Mouse (Mus musculus) midbrain, embryonic 16.5 days (tissue): ENCODE data around the gene Hoxa3. TPM values are rescaled to one million over a fixed set of nuclear protein-coding genes. Genes with fewer than 3 reads are reported as not detected.

Experiments
- ATAC-seq: fragments of 200-750 bp; cut with Nextera tagmentation; 2 replicates; pipeline ENCODE4 v1.8.0; 2017; ENCODE audit warnings: moderate TSS enrichment
- H3K27ac ChIP-seq: fragments of 300-500 bp; sonication (generic); 2 replicates; pipeline ENCODE4 v1.5.1; 2014; ENCODE audit warnings: mild to moderate bottlenecking, low read length, mixed read lengths
- H3K27me3 ChIP-seq: fragments of 300-500 bp; sonication (generic); 2 replicates; pipeline ENCODE4 v1.6.1; 2014; ENCODE audit warnings: low read depth, low read length, mixed read lengths; ENCODE audit not compliant: control insufficient read depth, insufficient read depth
- H3K36me3 ChIP-seq: fragments of 300-500 bp; sonication (generic); 2 replicates; pipeline ENCODE4 v1.6.1; 2014; ENCODE audit warnings: mild to moderate bottlenecking, low read length, moderate library complexity, mixed read lengths; ENCODE audit not compliant: control insufficient read depth, insufficient read depth
- H3K4me1 ChIP-seq: fragments of 300-500 bp; sonication (generic); 2 replicates; pipeline ENCODE4 v1.6.1; 2014; ENCODE audit warnings: mild to moderate bottlenecking, low read length, mixed read lengths; ENCODE audit not compliant: control insufficient read depth, insufficient read depth
- H3K4me2 ChIP-seq: fragments of 300-500 bp; sonication (generic); 2 replicates; pipeline ENCODE4 v1.6.1; 2014; ENCODE audit warnings: mild to moderate bottlenecking, low read length, mixed read lengths
- H3K4me3 ChIP-seq: fragments of 300-500 bp; sonication (generic); 2 replicates; pipeline ENCODE4 v1.5.1; 2014; ENCODE audit warnings: low read depth, mild to moderate bottlenecking, low read length, moderate library complexity, mixed read lengths
- H3K9ac ChIP-seq: fragments of 300-500 bp; sonication (generic); 2 replicates; pipeline ENCODE4 v1.6.1; 2014; ENCODE audit warnings: low read depth, low read length, mixed read lengths
- H3K9me3 ChIP-seq: fragments of 300-500 bp; sonication (generic); replicated peaks from 2 replicates; pipeline ENCODE4 v1.6.1; 2014; ENCODE audit warnings: mild to moderate bottlenecking, low read length, mixed read lengths; ENCODE audit not compliant: control insufficient read depth, poor library complexity, severe bottlenecking
- WGBS: fragments of 180-500 bp; shearing (Covaris S2); extraction: QIAGEN DNeasy Blood & Tissue Kit; methylation state at CpG from one replicate; pipeline ENCODE4 v1.1.7; 2014; 5-methylcytosine and 5-hydroxymethylcytosine counted together
- polyA plus RNA-seq: library from polyadenylated mRNA; unstranded; fragments of >200 nt; fragmentation: Nextera tagmentation; extraction: Ambion mirVana; gene quantifications from 2 replicates; pipeline ENCODE4 v1.2.1, GENCODE M21; 2015

Hoxa3 gene
- polyA plus RNA-seq, 1 experiment from 2014 or later, result not detected

DNA sequence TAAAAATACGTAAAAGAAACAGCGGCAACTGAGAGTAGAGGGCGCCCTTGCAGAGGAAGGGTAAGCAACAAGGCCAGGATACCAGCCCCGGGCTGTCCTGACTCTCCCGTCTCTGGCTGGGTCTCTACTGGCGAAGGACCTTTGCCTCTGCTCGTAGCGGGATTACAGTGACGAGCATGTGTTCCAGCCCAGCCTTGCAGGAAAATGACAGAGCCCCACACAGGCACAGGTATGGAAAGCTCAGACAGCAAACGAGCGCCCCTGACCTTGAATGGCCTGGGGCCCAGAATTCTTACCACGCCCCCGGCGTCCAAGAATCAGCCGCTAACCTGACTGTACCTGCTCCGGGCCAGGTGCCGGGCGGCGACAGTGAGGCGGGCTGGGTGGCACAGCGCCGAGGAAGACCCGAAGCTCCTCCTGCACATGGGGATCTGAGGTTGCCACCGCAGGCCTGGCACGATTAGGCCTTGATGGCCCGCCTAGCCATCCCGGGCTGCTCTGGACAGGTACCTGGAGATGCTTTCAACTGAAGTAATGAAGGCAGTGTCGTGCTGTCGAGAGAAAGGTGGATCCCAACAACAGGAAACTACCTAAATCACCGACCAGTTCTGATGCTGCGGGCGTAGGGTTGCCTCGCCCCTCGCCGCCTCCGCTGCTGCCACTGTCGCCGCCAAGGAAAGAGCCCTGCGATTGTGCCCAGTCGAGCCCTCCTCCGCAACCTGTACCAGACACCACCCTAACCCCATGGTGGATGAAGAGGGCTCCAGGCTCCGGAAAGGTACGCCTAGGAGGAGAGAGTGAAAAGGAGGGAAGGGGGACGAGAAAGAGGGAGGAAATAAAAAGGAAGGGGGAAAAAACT lies 16.7 kb upstream of the Hoxa3 start:
- H3K4me1 ChIP-seq, result no peaks in the 10 kb centered on the region
- peaks cover 80% of the 10 kb centered on the region for H3K27me3 ChIP-seq
- no peak overlapping the region for H3K27ac ChIP-seq
- H3K4me3 ChIP-seq, result no peak overlapping the region
- no peak overlapping the region for H3K9ac ChIP-seq
- no peaks in the 10 kb centered on the region for H3K36me3 ChIP-seq
- no peak overlapping the region for H3K4me2 ChIP-seq
- 2% methylated on average over 42 of the region's 44 CpGs for WGBS
- no peaks in the 10 kb centered on the region for H3K9me3 ChIP-seq
- ATAC-seq, result no peak

GRCm38 (mm10) chr6:52228475-52229465 lies 15.6 kb upstream of the Hoxa3 start:
- Histone ChIP-seq H3K36me3 (no peaks in the 10 kb centered on the region), H3K9me3 (no peaks in the 10 kb centered on the region), H3K9ac (no peak overlapping the region), H3K4me2 (no peak overlapping the region), H3K27ac (no peak overlapping the region), H3K4me3 (no peak overlapping the region), H3K27me3 (peaks cover 80% of the 10 kb centered on the region), H3K4me1 (no peaks in the 10 kb centered on the region)
- 2% methylated on average over 38 of the region's 38 CpGs for WGBS
- no peak for ATAC-seq

DNA sequence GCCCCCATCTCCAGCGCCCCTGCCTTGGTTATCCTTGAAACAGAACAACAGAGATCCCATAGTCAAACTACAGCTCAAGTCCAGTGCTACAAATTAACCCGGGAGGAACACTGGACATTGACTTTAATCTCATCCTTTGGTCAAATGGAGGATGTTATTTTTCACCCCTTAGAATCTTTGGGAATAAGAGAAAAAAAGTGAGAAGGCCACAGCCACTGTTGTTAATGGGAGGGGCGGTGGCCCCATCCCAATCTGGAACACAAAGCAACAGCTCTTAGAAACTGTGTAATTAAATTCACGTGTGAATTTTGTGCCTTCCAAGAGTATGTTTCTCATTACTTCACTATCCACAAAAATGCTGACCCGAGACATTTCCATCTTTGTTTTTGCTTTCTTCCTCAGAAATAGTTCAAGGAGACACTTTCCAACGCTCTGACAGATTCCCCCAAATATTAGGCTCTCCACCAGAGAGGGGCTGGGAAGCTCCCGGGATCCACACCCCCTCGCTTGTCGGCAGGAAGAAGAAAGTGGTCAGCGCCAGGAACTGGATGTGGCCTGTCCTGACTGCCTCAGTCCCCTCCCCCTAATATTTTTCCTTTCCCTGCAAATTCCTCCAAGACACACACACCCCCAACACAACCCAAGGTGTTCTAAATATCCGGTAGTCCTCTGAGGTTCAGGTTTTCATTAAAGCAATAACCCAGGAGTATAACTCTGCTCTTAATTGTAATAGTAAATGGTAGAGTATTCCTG lies 14.5 kb upstream of the Hoxa3 start:
- H3K27ac ChIP-seq, result no peak overlapping the region
- ATAC-seq, result no peak
- H3K4me2 ChIP-seq, result no peak overlapping the region
- WGBS, result 2% methylated on average over 11 of the region's 11 CpGs
- no peaks in the 10 kb centered on the region for H3K4me1 ChIP-seq
- peaks cover 84% of the 10 kb centered on the region for H3K27me3 ChIP-seq
- no peaks in the 10 kb centered on the region for H3K36me3 ChIP-seq
- no peak overlapping the region for H3K9ac ChIP-seq
- no peak overlapping the region for H3K4me3 ChIP-seq
- H3K9me3 ChIP-seq, result no peaks in the 10 kb centered on the region

DNA sequence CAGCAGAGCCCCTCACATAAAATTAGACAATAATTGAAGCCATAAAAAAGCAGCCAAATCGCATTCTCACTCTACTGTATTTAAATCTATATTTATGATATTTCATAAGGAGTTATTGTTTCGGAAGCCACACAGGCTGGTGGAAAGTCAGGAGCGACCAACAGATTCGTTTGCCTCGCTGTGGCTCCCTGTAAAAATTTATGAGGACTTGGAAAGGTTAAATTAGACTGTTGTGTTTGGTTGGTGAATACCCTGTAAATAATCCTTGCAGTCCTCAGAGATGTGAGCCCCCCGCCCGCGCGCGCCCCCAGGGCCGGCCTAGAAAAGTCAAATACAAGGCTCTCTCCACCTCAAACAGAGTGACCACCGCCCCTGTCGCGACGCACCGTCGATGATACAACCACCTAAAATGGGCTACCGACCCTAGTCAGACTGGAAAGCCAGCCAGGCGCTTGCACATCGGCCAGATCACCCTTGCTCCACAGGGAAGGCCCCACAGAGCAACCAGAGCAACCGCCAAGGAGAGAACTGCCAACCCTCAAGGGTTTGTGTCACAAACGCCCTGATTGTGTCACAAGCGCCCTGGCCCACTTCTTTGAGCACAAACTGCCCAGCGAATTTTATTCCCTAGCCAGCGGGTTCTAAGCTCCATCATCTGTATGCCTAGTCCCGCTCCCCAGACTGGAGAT lies 13.6 kb upstream of the Hoxa3 start:
- no peak for ATAC-seq
- Histone ChIP-seq H3K27me3 (peaks cover 84% of the 10 kb centered on the region), H3K27ac (no peak overlapping the region), H3K9ac (no peak overlapping the region), H3K4me3 (no peak overlapping the region), H3K9me3 (no peaks in the 10 kb centered on the region), H3K4me2 (no peak overlapping the region), H3K4me1 (no peaks in the 10 kb centered on the region), H3K36me3 (no peaks in the 10 kb centered on the region)
- 2% methylated on average over 26 of the region's 26 CpGs for WGBS

DNA sequence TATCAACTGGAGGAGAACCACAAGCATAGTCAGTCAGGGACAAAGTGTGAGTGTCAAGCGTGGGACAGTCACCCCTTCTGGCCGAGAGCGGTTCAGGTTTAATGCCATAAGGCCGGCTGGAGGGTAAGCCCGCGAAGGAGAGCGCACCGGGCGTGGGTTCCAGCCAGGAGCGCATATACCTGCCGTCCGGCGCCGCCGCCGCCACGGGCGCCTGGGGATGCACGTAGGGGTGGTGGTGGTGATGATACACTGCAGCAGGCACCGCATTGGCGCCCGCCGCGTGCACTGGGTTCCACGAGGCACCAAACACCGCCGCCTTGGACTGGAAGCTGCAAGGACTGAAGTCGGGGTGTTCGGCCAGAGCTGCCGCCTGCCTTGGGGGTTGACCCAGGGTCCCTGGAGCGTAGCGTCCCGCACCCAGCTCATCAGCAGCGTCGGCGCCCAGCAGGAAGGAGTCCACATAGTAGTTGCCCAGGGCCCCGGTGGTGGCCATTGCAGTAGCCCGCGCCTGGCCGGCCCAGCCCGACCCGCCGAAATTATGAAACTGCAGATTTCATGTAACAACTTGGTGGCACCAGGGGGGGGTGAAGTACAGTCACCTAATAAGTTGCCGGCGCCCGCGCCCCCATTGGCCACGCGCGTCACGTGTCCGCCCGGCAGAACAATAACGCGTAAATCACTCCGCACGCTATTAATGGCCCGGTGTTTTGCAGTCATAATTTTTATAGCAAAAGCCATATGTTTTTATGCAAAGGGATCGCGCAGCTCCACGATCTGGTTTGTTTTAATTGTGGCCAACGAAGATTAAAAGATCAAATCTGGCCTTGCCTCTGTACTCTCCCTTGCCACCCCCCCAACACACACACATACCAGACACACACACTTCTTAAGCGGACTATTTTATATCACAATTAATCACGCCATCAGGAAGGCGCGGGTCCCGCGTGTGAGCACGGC lies 12.8 kb upstream of the Hoxa3 start:
- 3% methylated on average over 69 of the region's 69 CpGs for WGBS
- H3K9me3 ChIP-seq, result no peaks in the 10 kb centered on the region
- H3K9ac ChIP-seq, result no peak overlapping the region
- peaks cover 84% of the 10 kb centered on the region for H3K27me3 ChIP-seq
- H3K27ac ChIP-seq, result no peak overlapping the region
- H3K4me3 ChIP-seq, result no peak overlapping the region
- no peak for ATAC-seq
- H3K4me2 ChIP-seq, result no peak overlapping the region
- no peaks in the 10 kb centered on the region for H3K36me3 ChIP-seq
- H3K4me1 ChIP-seq, result peaks cover 3% of the 10 kb centered on the region; the same call in 1 of the 2 replicates

DNA sequence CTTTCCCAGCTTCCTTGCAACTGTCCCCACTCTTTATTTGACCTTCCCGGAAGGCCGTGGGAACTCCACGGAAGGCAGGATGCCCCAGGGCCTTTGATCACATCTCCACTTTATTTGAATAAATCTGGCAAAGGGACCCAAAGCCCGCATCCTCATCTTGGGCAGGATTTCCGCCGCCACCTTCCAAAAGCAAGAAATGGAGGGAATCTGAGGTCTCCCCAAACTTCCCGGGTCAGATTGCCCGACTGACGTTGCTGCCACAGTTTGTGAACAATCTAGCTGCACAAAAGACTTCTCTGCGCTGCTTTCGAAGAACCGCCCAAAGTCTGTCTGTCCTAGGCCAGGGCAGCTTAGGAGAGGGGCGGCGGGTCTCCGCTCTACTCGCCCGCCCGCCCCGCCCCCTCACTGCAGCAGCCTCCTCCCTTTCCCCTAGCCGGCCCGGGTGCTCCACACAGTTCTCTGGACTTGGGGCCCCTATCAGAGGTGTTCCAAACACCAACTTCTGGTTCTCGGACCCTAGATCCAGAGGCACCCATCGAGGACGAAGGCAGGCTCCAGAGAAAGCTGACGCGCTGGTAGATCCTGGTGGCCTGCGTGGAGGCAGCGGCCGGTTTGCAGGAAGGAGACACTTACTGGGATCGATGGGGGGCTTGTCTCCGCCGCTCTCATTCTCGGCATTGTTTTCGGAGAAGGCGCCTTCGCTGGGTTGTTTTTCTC lies 11.9 kb upstream of the Hoxa3 start:
- H3K4me1 ChIP-seq, result peaks cover 3% of the 10 kb centered on the region; the same call in 1 of the 2 replicates
- H3K9ac ChIP-seq, result no peak overlapping the region
- H3K4me3 ChIP-seq, result no peak overlapping the region
- no peak overlapping the region for H3K27ac ChIP-seq
- H3K9me3 ChIP-seq, result no peaks in the 10 kb centered on the region
- H3K27me3 ChIP-seq, result peaks cover 87% of the 10 kb centered on the region
- no peak overlapping the region for H3K4me2 ChIP-seq
- 2% methylated on average over 36 of the region's 36 CpGs for WGBS
- no peaks in the 10 kb centered on the region for H3K36me3 ChIP-seq
- ATAC-seq, result no peak

GRCm38 (mm10) chr6:52223939-52224760 lies 11.0 kb upstream of the Hoxa3 start:
- H3K9ac ChIP-seq, result no peak overlapping the region

More at GRCm38 (mm10) chr6:52223939-52224760, 11.0 kb upstream of the Hoxa3 start:
- peaks cover 3% of the 10 kb centered on the region; the same call in 1 of the 2 replicates for H3K4me1 ChIP-seq
- no peak overlapping the region for H3K27ac ChIP-seq
- peaks cover 89% of the 10 kb centered on the region for H3K27me3 ChIP-seq
- no peak overlapping the region for H3K4me3 ChIP-seq
- no peaks in the 10 kb centered on the region for H3K36me3 ChIP-seq
- H3K9me3 ChIP-seq, result no peaks in the 10 kb centered on the region
- H3K4me2 ChIP-seq, result no peak overlapping the region
- no peak for ATAC-seq
- WGBS, result 2% methylated on average over 24 of the region's 24 CpGs
